Mouse (Mus musculus): ENCODE data around the gene Hs3st5.

DNA sequence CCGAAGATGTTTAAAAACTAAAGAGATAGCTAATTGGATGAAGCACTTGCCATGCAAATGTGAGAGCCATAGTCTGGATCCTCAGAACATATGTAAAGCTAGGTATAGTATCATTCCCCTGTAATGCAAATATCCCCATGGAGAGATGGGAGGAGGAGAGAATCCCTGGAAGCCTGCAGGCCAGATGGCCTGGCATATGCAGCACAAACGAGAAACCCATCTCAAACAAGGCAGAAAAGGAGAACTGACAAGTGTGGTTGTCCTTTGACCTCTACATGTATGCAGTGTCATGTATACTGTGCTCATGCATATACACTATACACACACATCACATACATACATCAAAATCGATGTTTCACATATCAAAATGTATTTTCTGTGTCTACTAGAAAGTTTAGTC, 35.5 kb upstream of the Hs3st5 start:
- TF ChIP-seq E2F4 (IDR thresholded peaks at IDR 0.05; ENCODE audit: insufficient replicate concordance, low read depth, low read length): no peak
- no peak for TF ChIP-seq CTCF (conservative IDR thresholded peaks at IDR 0.05 in 1 of 2, IDR thresholded peaks at IDR 0.05 in 1 of 2; ENCODE audit: low read depth in 2 of 2, low read length in 2 of 2)
- TF ChIP-seq ETS1 (conservative IDR thresholded peaks at IDR 0.05; ENCODE audit: low read depth, low read length): no peak
- no peak for TF ChIP-seq POLR2A (IDR thresholded peaks at IDR 0.05; ENCODE audit: low read depth, low read length)
- no peak for TF ChIP-seq ELF1 (IDR thresholded peaks at IDR 0.05; ENCODE audit: low read depth, low read length)
- TF ChIP-seq CHD2 (IDR thresholded peaks at IDR 0.05; ENCODE audit: low read length): no peak

Measured in CH12.LX (cell line).